Mouse (Mus musculus): ENCODE results near the gene Clba1. TPM values are rescaled to one million over a fixed set of nuclear protein-coding genes. Genes with fewer than 3 reads are reported as not detected.

Gene Clba1
- polyA plus RNA-seq, 1 experiment from 2014 or later: 16.5 TPM

GRCm38 (mm10) chr12:112849235-112850022 lies 40.7 kb downstream of the Clba1 start:
- Histone ChIP-seq H3K36me3 (no peaks in the 10 kb centered on the region), H3K4me2 (replicated peaks) (no peak overlapping the region), H3K9me3 (no peaks in the 10 kb centered on the region), H3K4me3 (no peak overlapping the region), H3K27me3 (replicated peaks) (no peaks in the 10 kb centered on the region), H3K9ac (no peak overlapping the region), H3K4me1 (no peaks in the 10 kb centered on the region), H3K27ac (no peak overlapping the region)
- ATAC-seq (ENCODE audit: low FRiP score, low read depth): no peak
- WGBS: 78% methylated on average over 11 of the region's 11 CpGs

DNA sequence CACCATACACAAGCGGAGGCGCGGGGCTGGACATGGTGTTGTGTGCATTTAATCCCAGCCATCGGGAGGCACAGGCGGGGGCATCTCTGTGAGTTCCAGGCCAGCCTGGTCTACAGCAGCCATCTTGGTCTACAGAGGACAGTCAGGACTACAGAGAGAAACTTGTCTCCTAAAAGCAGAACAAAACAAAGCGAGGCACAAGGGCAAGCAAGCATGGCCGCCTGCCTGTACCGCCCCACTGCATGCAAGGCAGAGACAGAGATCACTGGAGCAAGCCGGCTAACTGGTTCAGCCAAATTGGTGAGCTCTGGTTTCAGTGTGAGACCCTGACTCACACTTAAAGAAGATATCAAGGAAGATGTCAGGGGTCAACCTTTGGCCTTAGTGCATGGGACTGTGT lies 41.6 kb downstream of the Clba1 start:
- no peaks in the 10 kb centered on the region for H3K9me3 ChIP-seq
- no peak for ATAC-seq (ENCODE audit: low FRiP score, low read depth)
- no peaks in the 10 kb centered on the region for H3K36me3 ChIP-seq
- no peak overlapping the region for H3K27ac ChIP-seq
- no peak overlapping the region for H3K4me3 ChIP-seq
- WGBS: 88% methylated on average over 9 of the region's 9 CpGs
- no peaks in the 10 kb centered on the region for H3K4me1 ChIP-seq
- no peak overlapping the region for H3K4me2 ChIP-seq (replicated peaks)
- no peak overlapping the region for H3K9ac ChIP-seq
- H3K27me3 ChIP-seq (replicated peaks): no peaks in the 10 kb centered on the region

DNA sequence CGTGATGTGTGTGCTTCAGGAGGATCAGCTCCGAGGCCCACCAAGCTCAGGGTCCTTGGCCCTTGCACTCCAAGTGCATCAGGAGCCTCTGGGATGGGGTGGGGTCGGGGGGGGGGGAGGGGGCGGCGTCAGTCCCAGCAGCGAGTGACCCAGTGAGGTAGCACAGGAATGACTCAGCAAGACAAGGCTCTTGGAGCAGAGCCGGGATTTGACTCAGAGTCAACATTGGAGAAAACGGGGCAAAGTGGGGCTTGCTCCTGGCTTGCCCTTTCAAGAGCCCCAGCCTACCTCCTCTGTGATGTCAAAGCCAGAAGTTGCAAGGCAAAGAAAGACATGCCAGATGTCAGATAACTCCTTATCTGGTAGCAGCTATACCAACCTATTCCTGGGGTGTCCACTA lies 42.4 kb downstream of the Clba1 start:
- H3K27me3 ChIP-seq (replicated peaks): no peaks in the 10 kb centered on the region
- H3K4me3 ChIP-seq: no peak overlapping the region
- no peak overlapping the region for H3K4me2 ChIP-seq (replicated peaks)
- no peaks in the 10 kb centered on the region for H3K4me1 ChIP-seq
- no peak for ATAC-seq (ENCODE audit: low FRiP score, low read depth)
- H3K9me3 ChIP-seq: no peaks in the 10 kb centered on the region
- H3K27ac ChIP-seq: no peak overlapping the region
- 56% methylated on average over 8 of the region's 8 CpGs for WGBS
- no peak overlapping the region for H3K9ac ChIP-seq
- H3K36me3 ChIP-seq: no peaks in the 10 kb centered on the region

- Histone ChIP-seq H3K4me3 (no peak overlapping the region), H3K4me1 (no peaks in the 10 kb centered on the region), H3K9me3 (no peaks in the 10 kb centered on the region), H3K36me3 (no peaks in the 10 kb centered on the region), H3K9ac (no peak overlapping the region), H3K4me2 (replicated peaks) (no peak overlapping the region), H3K27ac (no peak overlapping the region), H3K27me3 (replicated peaks) (no peaks in the 10 kb centered on the region)
- ATAC-seq (ENCODE audit: low FRiP score, low read depth): no peak
- 87% methylated on average over 11 of the region's 11 CpGs for WGBS
Observed at GRCm38 (mm10) chr12:112853050-112853729, 44.5 kb downstream of the Clba1 start.

DNA sequence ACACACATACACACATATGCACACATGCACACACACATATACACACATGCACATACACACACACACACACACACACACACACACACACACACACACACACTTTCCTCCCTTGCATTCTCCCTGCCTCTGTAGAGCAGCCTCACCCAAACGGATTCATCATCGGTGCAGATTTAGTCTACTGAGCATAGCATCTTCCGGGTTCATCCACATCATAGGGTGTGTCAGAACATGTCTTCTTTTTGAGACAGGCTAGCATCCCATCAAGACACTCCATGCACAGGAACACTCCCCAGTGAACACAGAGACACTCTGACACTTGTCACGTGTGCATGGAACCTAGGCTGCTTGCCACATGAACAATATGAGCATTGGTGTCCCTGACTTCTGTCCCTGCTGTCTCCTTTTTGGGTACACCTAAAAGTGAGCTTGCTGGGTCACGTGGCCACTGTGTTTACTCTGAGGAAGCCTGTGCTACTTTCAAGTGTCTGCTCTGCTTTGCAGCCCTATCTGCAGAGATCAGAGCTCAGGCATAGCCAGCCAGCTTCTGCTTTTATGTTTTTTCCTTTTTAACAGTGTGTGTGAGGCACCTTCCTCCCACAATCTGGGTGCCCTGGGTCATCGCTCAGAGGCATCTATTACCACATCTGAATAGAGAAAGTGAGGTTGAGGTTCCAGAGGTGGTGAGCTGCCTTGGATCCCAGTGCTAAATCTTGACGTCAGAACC lies 46.0 kb downstream of the Clba1 start:
- ATAC-seq (ENCODE audit: low FRiP score, low read depth): no peak
- no peaks in the 10 kb centered on the region for H3K36me3 ChIP-seq
- 83% methylated on average over 7 of the region's 7 CpGs for WGBS

DNA sequence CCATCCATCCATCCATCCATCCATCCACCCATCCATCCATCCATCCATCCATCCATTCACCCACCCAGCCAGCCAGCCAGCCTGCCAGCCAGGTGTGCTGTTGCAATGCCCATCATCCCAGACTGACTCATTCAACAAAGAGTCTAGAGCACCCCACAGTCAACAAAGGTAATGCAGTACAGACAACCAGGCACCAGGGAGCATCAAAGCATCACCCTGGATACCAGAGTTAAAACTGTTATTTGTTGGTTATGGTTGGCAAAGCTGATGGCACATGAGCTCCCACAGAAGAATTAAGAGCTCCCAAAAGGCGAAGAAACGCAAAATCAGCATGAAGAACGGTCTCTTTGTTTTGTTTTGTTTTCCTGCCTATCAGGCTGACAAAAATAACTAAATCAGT lies 47.6 kb downstream of the Clba1 start:
- no peak overlapping the region for H3K27ac ChIP-seq

More for the DNA sequence above, 46.0 kb downstream of the Clba1 start:
- Histone ChIP-seq H3K9me3 (no peaks in the 10 kb centered on the region), H3K4me1 (no peaks in the 10 kb centered on the region), H3K4me3 (no peak overlapping the region), H3K9ac (no peak overlapping the region), H3K27ac (no peak overlapping the region), H3K27me3 (replicated peaks) (no peaks in the 10 kb centered on the region), H3K4me2 (replicated peaks) (no peak overlapping the region)

GRCm38 (mm10) chr12:112857021-112857925 lies 48.5 kb downstream of the Clba1 start:
- H3K27ac ChIP-seq: no peak overlapping the region
- no peak overlapping the region for H3K9ac ChIP-seq
- no peak overlapping the region for H3K4me3 ChIP-seq
- 69% methylated on average over 9 of the region's 9 CpGs for WGBS
- ATAC-seq (ENCODE audit: low FRiP score, low read depth): no peak
- H3K27me3 ChIP-seq (replicated peaks): no peaks in the 10 kb centered on the region
- no peaks in the 10 kb centered on the region for H3K4me1 ChIP-seq
- no peaks in the 10 kb centered on the region for H3K9me3 ChIP-seq
- no peak overlapping the region for H3K4me2 ChIP-seq (replicated peaks)
- H3K36me3 ChIP-seq: no peaks in the 10 kb centered on the region

More for the DNA sequence above, 47.6 kb downstream of the Clba1 start:
- Histone ChIP-seq H3K4me3 (no peak overlapping the region), H3K9ac (no peak overlapping the region), H3K4me1 (no peaks in the 10 kb centered on the region), H3K36me3 (no peaks in the 10 kb centered on the region), H3K9me3 (no peaks in the 10 kb centered on the region), H3K27me3 (replicated peaks) (no peaks in the 10 kb centered on the region), H3K4me2 (replicated peaks) (no peak overlapping the region)
- WGBS: 83% methylated on average over 3 of the region's 3 CpGs
- ATAC-seq (ENCODE audit: low FRiP score, low read depth): no peak

DNA sequence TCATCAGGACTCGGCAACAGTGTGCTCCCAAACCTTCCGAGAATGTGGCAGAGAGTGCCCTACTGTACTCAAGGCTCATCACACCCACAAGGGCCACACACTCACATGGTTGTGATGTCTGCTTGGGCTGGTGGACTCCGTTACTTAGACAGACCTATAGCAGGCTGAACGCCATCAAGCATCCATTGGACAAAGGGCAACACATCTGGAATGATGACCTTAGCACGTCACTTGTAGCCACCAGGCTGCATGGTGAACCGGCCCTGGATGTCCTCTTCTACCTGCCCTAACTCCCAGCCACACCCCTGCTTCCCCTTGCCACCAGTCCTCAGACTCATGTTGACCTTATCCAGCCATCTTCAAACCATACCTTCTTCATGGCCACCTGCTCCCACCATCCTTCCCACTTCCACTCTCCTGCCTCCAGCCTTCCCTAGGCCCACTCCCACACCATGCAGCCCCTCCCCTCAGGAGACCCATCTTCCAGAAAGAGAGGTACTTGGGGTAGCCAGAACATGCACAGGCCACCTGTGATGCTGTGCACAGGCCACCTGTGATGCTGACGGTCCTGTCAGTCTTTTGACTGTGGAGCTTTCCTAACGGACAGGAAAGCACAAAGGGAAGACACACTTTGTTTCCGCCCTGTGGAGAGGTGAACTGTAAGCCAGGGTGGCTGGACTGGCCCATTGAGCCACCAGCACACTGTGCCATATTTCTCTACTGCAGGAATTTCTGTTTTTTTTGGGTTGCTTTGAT lies 50.0 kb downstream of the Clba1 start:
- WGBS: 87% methylated on average over 9 of the region's 9 CpGs
- Histone ChIP-seq H3K4me1 (no peaks in the 10 kb centered on the region), H3K9ac (no peak overlapping the region), H3K4me3 (no peak overlapping the region), H3K27me3 (replicated peaks) (no peaks in the 10 kb centered on the region), H3K36me3 (no peaks in the 10 kb centered on the region), H3K27ac (no peak overlapping the region), H3K4me2 (replicated peaks) (no peak overlapping the region), H3K9me3 (no peaks in the 10 kb centered on the region)
- no peak for ATAC-seq (ENCODE audit: low FRiP score, low read depth)

GRCm38 (mm10) chr12:112859930-112860329 lies 51.2 kb downstream of the Clba1 start:
- 81% methylated on average over 8 of the region's 8 CpGs for WGBS
- no peak overlapping the region for H3K4me2 ChIP-seq (replicated peaks)
- no peaks in the 10 kb centered on the region for H3K36me3 ChIP-seq
- H3K4me3 ChIP-seq: no peak overlapping the region
- no peaks in the 10 kb centered on the region for H3K4me1 ChIP-seq
- H3K27ac ChIP-seq: no peak overlapping the region
- ATAC-seq (ENCODE audit: low FRiP score, low read depth): no peak
- no peak overlapping the region for H3K9ac ChIP-seq
- no peaks in the 10 kb centered on the region for H3K27me3 ChIP-seq (replicated peaks)
- H3K9me3 ChIP-seq: no peaks in the 10 kb centered on the region

DNA sequence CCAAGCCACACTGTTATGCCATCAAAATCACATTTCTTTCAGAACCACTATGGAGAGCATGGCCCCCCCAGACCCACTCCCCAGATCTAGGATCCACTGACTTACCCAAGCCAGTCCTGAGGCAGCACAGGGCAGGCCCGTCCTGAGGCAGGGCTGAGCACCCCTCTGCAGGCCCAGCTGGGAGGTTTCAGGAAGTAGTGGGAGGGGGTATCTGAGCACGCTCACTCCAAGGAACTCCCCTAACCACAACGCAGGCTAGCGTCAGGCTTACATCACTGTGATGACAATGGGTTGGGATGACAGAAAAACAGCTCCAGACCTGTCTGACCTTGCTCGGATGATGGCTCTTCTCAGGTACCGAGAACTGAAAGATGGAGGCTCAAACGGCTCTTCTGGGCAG lies 52.0 kb downstream of the Clba1 start:
- no peak for ATAC-seq (ENCODE audit: low FRiP score, low read depth)
- Histone ChIP-seq H3K9me3 (no peaks in the 10 kb centered on the region), H3K36me3 (no peaks in the 10 kb centered on the region), H3K4me1 (no peaks in the 10 kb centered on the region), H3K9ac (no peak overlapping the region), H3K27me3 (replicated peaks) (no peaks in the 10 kb centered on the region), H3K4me3 (no peak overlapping the region), H3K4me2 (replicated peaks) (no peak overlapping the region), H3K27ac (no peak overlapping the region)
- WGBS: 80% methylated on average over 7 of the region's 7 CpGs

- Histone ChIP-seq H3K4me1 (no peaks in the 10 kb centered on the region), H3K9ac (no peak overlapping the region), H3K27ac (no peak overlapping the region), H3K4me2 (replicated peaks) (no peak overlapping the region), H3K27me3 (replicated peaks) (no peaks in the 10 kb centered on the region), H3K9me3 (no peaks in the 10 kb centered on the region), H3K36me3 (no peaks in the 10 kb centered on the region), H3K4me3 (no peak overlapping the region)
- ATAC-seq (ENCODE audit: low FRiP score, low read depth): no peak
- WGBS: 69% methylated on average over 9 of the region's 9 CpGs
Observed at GRCm38 (mm10) chr12:112861911-112862321, 53.2 kb downstream of the Clba1 start.

Measured in neural tube, embryonic 12.5 days (tissue).